Mouse (Mus musculus) kidney, adult 2 months (tissue): ENCODE data around the gene Cyp2d12.
"Not testable (repeated sequence)": the region's sequence is repeated elsewhere in the genome, so short reads cannot be mapped to it uniquely, and the experiment has no call there.

Experiments used
- CTCF ChIP-seq: fragments of 200-500 bp; conservative IDR thresholded peaks from 2 replicates; pipeline ENCODE4 v1.5.1; 2011; ENCODE audit warnings: low read depth, mild to moderate bottlenecking, control low read depth, low read length, moderate library complexity, mixed read lengths; ENCODE audit not compliant: insufficient read depth, insufficient read length
- POLR2A ChIP-seq: fragments of 200-500 bp; IDR thresholded peaks from one replicate; pipeline ENCODE4 v1.6.1; 2011; ENCODE audit warnings: low read depth, low read length, control low read depth

DNA sequence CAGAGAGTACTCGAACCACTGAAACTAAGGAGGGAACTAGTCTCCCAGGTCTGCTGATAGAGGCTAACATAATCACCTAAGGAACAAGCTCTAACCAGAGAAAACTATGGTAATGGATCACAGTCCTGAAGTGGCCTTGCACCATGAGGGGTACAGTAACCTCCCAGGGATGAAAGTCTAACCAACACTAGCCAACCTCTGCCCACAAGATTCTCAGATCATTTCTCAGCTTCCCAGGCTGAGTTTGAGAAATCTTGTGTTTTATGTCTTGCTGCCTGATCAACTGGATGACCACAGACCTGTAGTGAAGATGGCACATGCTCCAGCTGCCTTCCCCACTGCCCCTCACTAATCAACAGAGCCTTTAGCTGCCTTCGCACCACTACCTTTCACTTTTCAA is 1.7 kb upstream of the Cyp2d12 start:
- TF ChIP-seq POLR2A, CTCF: not testable (repeated sequence)
